Mouse (Mus musculus) cerebellum, adult 2 months (tissue): ENCODE data around the gene Aass.
A peak's percentile ranks its signal among the peaks of the same experiment; 100 is the strongest.

Experiments used
- CTCF ChIP-seq: fragments of 200-500 bp; IDR thresholded peaks from 2 replicates; pipeline ENCODE4 v1.5.1; 2011; ENCODE audit warnings: low read depth, mild to moderate bottlenecking, control low read depth, low read length, moderate library complexity, borderline replicate concordance; ENCODE audit not compliant: insufficient read depth
- POLR2A ChIP-seq: fragments of 200-500 bp; IDR thresholded peaks from 2 replicates; pipeline ENCODE4 v1.6.1; 2011; ENCODE audit warnings: low read length, control low read depth, borderline replicate concordance; ENCODE audit not compliant: insufficient read depth

GRCm38 (mm10) chr6:23180096-23180495 lies 47.3 kb upstream of the Aass start:
- peak; percentile 10; the same call in 1 of the 2 replicates for TF ChIP-seq CTCF
- TF ChIP-seq POLR2A, result no peak
